Mouse (Mus musculus) embryo, embryonic 11.5 days (tissue): Measurements from ENCODE around the gene Ciao2b.

Source experiments
- DNase-seq: peaks from one replicate; pipeline ENCODE4 v3.0.0-alpha.2; 2012; ENCODE audit warnings: low read depth, low spot score

Gene Ciao2b

GRCm38 (mm10) chr8:104620765-104621164, 21.0 kb downstream of the Ciao2b start:
- DNase-seq: no peak

- no peak for DNase-seq
Measured at GRCm38 (mm10) chr8:104613119-104613518, 28.6 kb downstream of the Ciao2b start.

DNA sequence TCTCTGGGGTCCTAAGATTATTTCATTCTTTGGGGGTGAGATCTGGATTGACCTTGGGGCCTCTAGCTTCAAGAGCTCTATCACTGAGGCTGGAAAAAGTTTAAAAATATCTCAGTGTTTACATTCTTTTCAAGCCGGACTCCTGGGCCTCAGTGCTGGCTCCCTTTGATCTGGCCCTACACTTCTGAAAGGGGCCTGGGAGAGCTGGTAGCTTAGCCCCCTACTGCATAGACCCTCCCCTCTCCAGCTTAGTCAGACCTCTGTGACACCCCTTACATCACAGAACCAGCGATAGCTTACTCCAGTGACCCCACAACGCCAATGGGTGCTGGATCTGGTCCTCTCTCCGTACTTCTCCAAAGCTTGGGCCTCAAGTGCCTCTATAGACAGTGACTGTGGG, 30.2 kb downstream of the Ciao2b start:
- DNase-seq: no peak

DNA sequence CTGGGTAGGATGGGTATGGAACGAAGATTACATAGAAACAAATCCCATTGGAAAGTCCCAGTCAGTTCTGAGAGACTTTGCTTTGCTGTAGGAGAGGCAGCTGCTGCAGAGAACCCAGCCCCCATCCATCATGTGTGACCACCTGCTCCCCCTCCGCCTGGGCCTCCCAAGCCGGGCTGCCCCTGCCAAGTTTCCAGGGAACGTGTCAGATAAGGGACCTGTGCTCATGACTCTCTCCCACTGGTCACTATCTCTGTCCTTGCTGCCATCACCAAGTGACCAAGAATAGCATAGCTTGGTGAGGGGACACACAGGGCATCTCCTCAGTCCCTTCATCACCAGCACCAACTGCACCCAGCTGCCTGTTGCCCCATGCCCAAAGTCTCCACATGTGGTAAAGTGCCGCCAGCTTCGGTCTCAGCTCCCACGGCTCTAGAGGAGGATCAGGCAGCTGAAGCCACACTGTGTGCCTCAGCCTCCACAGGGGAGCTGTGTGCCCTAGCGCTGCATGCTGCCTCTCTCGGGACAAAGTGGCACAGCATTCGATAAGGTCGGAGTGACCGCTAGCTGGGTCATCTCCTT, 31.5 kb downstream of the Ciao2b start:
- DNase-seq: no peak

DNA sequence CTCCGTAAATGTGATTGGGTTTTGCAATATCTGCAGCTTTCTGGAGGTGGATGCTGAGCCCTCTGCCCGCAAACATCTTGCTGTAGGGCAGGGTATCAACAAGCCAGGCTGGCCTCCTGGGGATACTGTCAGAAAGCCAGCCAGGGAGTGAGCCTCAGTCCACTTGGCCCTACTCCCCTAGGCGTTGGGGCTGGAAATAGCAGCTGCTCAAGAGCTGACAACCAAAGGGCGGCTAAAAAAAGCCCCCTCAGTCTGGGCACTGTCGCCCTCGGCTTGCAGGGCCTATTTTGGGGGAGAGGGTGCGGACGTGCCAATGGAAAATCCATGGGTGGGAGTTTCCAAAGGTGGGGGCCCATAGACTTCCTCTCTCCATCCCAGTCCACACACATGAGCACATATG, 32.5 kb downstream of the Ciao2b start:
- DNase-seq: no peak

DNA sequence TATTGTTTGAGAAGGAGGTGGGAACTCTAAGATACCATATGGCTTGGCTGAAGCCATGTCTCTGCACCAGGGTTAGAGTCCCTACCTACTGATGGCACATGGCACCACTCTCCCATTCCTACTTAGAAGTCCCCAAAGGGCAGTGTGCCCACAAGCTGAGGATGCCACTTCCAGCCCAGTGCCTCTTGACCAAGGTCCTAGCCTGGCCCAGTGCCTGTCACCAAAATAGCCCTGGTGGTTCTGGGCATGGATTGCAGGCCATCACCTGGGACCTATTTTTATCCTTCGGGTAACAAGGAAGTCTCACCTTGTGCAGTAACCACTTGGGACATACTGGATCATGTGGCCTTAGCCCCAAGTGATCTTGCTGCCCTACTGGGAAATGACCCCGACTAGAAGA, 33.8 kb downstream of the Ciao2b start:
- DNase-seq: no peak

- DNase-seq: no peak
Measured at GRCm38 (mm10) chr8:104606329-104606728, 35.4 kb downstream of the Ciao2b start.

DNA sequence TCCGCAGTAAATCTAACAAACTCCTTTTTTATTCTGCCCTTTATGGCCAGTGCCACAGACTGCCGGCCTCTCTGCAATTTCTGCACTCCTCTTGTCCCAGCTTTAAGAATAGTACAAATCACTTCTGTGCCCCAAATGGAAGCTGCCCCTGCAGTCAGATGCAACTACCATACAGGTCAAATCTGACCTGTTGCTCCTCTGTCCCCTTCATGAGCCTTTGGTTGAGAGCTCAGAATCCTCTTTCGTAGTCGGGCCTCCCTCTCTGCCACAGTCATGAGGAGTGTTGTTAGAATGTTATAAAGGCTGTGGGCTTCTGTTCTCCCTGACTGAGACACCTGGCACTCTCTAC, 38.5 kb downstream of the Ciao2b start:
- DNase-seq: no peak

- peak; percentile 85 for DNase-seq
Measured at GRCm38 (mm10) chr8:104602468-104603244, 39.1 kb downstream of the Ciao2b start.

DNA sequence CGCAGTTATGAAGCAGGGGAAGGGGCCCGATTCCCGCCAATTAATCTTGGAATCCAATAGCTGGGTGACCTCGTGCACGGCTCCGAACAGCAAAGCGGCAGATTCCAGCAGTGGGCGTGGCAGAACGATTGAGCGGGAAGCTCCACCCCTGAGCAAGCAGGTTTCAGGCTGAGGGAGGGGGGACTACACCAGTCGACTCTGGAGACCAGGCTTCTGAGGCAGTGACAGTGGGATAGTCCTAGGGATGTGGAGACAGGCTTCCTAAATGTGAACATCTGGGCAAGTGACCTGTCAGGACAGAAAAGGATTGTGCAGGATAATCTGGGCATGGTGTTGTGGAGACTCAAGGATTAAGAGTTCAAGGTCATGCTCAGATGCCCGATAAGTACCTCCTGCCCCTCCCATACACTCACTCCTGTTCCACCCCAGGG, 39.8 kb downstream of the Ciao2b start:
- DNase-seq: no peak

DNA sequence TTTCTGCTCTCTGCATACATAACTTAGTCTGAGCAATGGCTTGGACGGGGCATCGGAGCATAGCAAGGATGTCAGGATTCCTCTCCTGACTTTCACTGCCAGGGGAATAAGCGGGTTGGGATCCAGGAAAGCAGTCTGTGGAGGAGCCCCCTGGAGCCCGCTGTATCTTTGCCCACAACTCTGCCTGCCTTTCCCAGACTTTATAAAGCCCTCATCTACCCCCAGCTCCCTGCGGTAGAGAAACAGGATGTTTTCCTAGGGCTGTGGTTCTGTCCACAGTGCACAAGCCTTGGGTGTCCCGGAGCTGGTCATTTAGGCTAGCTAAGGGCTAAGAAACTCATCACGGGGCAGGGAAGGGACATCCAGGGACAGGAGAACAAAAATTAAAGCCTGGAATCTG, 40.4 kb downstream of the Ciao2b start:
- no peak for DNase-seq

DNA sequence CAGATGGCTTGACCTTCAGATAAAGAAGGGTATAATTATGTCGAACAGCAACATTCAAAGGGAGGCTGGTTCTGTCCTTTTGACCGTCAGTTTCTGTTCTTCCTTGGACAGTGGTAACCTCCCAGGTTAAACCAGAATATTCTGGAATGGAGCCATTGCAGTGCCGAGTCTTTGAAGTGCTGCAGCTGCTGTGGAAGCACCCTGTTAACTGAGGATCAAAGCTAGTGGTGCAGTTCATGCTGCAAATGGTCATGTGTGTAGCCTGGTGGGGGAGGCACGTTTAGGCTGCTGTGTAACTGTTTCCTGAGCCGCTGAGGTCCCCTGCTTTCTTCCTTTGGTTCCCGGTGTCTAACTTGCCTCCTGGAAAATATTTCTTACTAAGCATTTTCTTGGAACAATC, 43.3 kb downstream of the Ciao2b start:
- DNase-seq: no peak

DNA sequence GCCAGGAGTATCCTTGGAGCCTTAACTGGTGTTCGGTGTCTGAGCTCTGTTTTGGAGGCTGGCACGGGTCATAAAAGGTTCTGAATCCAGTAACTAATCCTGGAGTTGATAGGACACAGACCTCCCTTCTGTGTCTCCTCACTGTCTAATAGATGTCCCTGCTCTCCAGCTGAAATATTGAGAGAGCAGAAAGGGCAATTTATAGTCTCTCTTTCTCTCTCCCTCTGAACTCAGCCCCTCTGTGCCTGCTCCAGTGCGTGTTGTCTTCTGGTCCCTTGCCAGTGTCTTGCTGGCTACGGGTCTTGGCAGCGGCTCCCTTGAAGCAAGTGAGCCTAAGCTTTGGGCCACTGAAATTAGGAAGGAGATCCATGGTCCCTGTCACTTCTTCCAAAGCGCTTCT, 44.1 kb downstream of the Ciao2b start:
- DNase-seq: no peak

DNA sequence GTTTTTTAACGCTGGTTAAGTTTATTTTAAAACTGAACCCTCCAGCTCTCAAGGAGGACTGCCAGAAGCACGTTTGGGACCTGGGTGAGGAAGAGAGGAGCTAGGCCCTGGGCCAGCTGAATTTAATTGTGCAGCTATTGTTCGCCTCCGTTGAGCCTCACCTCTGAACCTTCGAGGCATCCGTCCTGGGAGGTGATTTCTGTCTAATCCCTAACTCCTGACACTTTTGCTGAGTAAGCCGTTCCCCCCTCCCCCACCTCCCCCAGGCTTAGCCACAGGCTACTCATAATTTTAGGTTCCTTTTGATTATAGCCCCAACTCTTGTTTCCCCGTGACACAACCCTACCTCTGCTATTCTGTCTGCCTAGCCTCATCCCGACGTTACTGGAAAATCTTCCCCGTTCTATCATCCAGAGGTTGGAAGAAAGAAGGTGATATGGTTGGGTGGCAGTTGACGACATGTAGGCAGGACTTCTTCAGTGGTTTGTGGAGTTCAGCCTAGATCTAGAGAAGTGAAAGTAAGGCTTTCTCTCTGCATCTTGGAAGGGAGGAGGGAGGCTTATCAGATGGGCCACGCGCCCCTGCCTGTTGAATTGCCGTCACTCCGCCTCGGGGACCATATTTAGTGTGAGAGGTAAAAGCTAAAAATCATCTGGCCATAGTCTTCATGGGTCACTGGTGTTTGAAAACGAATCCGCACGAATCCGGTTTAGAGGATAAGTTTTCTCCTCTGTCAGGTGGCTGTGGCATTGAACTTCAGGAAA, 45.8 kb downstream of the Ciao2b start:
- no peak for DNase-seq

- no peak for DNase-seq
Measured at GRCm38 (mm10) chr8:104594611-104595362, 47.0 kb downstream of the Ciao2b start.

DNA sequence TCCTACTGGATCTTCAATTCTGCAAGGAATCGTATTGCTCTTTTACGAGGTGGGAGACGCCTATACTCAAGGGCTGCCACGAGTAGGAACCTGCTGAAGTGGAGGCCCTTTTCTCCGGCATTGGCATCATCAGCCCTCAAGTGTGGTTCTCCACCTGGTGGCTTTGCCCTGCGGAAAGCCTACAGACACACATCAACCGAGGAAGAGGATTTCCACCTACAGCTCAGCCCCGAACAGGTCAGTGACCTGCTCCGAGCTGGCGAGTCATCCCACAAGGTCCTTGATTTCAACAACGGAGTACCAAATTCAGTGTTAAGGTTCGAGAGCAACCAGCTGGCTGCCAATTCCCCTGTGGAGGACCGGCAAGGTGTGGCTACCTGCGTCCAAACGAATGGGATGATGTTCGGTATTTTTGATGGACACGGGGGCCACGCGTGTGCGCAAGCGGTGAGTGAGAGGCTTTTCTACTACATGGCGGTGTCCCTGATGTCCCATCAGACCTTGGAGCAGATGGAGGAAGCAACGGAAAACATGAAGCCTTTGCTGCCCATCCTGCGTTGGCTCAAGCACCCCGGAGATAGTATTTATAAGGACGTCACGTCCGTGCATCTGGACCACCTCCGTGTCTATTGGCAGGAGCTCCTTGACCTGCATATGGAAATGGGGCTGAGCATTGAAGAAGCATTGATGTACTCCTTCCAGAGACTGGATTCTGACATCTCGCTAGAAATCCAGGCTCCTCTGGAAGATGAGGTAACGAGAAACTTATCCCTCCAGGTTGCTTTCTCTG, 48.0 kb downstream of the Ciao2b start:
- DNase-seq: no peak

GRCm38 (mm10) chr8:104592566-104592965, 49.2 kb downstream of the Ciao2b start:
- DNase-seq: no peak

GRCm38 (mm10) chr8:104591856-104592255, 49.9 kb downstream of the Ciao2b start:
- no peak for DNase-seq

- peak; percentile 88 for DNase-seq
Measured at GRCm38 (mm10) chr8:104591133-104591834, 50.5 kb downstream of the Ciao2b start, which contains the start of gene Pdp2. Pdp2 (plus strand) TSS chr8:104591451.

DNA sequence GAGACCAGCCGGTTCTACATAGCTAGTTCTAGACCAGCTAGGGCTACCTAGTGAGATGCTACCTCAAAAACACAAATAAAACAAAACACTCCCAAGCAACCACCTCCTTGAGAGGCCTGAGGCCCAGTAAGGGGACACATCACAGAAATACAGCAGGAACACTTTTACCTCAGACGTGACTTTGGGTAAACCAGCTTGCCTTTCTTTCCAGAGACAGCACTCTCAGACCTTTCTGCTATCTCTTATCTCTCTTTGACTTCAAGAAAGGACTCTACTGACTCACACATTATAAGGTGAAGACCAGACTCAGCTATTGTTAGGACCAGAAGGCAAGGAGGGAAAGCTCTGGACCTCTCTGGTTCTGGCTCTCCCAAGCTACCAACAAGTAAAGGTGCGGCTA, 51.5 kb downstream of the Ciao2b start:
- no peak for DNase-seq
